Mouse (Mus musculus) G1E (cell line): ENCODE measurements around the gene Sh3kbp1. TPM values are rescaled to one million over a fixed set of nuclear protein-coding genes. Genes with fewer than 3 reads are reported as not detected.

Experiments used
- ATAC-seq: 2 replicates; pipeline ENCODE4 v1.8.0; 2016; ENCODE audit warnings: mild to moderate bottlenecking; ENCODE audit not compliant: insufficient number of reproducible peaks, poor library complexity, low FRiP score, severe bottlenecking; ENCODE audit errors: extremely low read depth
- DNase-seq: peaks from one replicate; pipeline ENCODE4 v3.0.0; 2012; ENCODE audit warnings: low spot score
- H3K27me3 ChIP-seq: 2 replicates; pipeline ENCODE4 v1.6.1; 2012; ENCODE audit warnings: mild to moderate bottlenecking, low read length, inconsistent platforms; ENCODE audit not compliant: insufficient read depth
- H3K36me3 ChIP-seq: replicated peaks from 2 replicates; pipeline ENCODE3; 2012; ENCODE audit warnings: mild to moderate bottlenecking, inconsistent platforms
- H3K4me1 ChIP-seq: 2 replicates; pipeline ENCODE4 v1.6.1; 2012; ENCODE audit warnings: low read depth, low read length, inconsistent platforms, mixed read lengths; ENCODE audit not compliant: insufficient read depth
- H3K4me3 ChIP-seq: 2 replicates; pipeline ENCODE4 v1.5.1; 2012; ENCODE audit warnings: low read depth, mild to moderate bottlenecking, inconsistent platforms, low read length, moderate library complexity, mixed read lengths
- H3K9me3 ChIP-seq: replicated peaks from 2 replicates; pipeline ENCODE4 v1.6.1; 2012; ENCODE audit warnings: inconsistent platforms
- CTCF ChIP-seq: IDR thresholded peaks from 2 replicates; pipeline ENCODE4 v1.5.1; 2012; ENCODE audit warnings: low read depth, low read length, inconsistent platforms, mixed read lengths
- GATA1 ChIP-seq: IDR thresholded peaks from 2 replicates; pipeline ENCODE4 v1.6.1; 2012; ENCODE audit warnings: borderline replicate concordance, low read length, inconsistent platforms, mixed read lengths
- GATA2 ChIP-seq: IDR thresholded peaks from 2 replicates; pipeline ENCODE4 v1.6.1; 2012; ENCODE audit warnings: low read depth, low read length, inconsistent platforms, borderline replicate concordance
- POLR2AphosphoS5 ChIP-seq: IDR thresholded peaks from 2 replicates; pipeline ENCODE4 v1.6.1; 2012; ENCODE audit warnings: low read depth, low read length, inconsistent platforms; ENCODE audit not compliant: insufficient replicate concordance
- TAL1 ChIP-seq: conservative IDR thresholded peaks from 2 replicates; pipeline ENCODE4 v1.6.1; 2012; ENCODE audit warnings: low read depth, low read length, inconsistent platforms, mixed read lengths
- polyA plus RNA-seq: library from polyadenylated mRNA; stranded (reverse); fragments of >175 nt; gene quantifications from 2 replicates; pipeline ENCODE4 v1.2.3, GENCODE M21; 2012
- total RNA-seq, 2 experiments: library from RNA; stranded (forward) in 1 of 2; stranded (reverse) in 1 of 2; fragments of 200-1000 nt in 1 of 2; fragments of >200 nt in 1 of 2; fragmentation: Nextera tagmentation in 1 of 2; gene quantifications; 2 replicates each; pipeline ENCODE4 v1.2.3; 2014 to 2017

Gene Sh3kbp1
- total and polyA plus RNA-seq, 3 experiments: 13.3 to 242 (median 231) TPM

- DNase-seq (no peak), ATAC-seq (no peak)
- H3K36me3 ChIP-seq: no peaks in the 10 kb centered on the region
- no peak overlapping the region for H3K4me3 ChIP-seq
- no peaks in the 10 kb centered on the region for H3K9me3 ChIP-seq
- no peaks in the 10 kb centered on the region for H3K4me1 ChIP-seq
- no peaks in the 10 kb centered on the region for H3K27me3 ChIP-seq
- TF ChIP-seq POLR2AphosphoS5: no peak
- no peak for TF ChIP-seq TAL1
- no peak for TF ChIP-seq CTCF
- no peak for TF ChIP-seq GATA2
- no peak for TF ChIP-seq GATA1
Observed at GRCm38 (mm10) chrX:159995808-159996207, 368.7 kb downstream of the Sh3kbp1 start.

Other genes starting within 250 kb of the Sh3kbp1 start
- not detected in 2 replicates for gene Map7d2, start 212.7 kb upstream of the Sh3kbp1 start, total RNA-seq (2014; fragmentation: Nextera tagmentation)
- 0.16 TPM in 1 of 2 replicates, not detected in the other for gene Map7d2, start 212.7 kb upstream of the Sh3kbp1 start, total RNA-seq (2017)
- gene Map7d2, start 212.7 kb upstream of the Sh3kbp1 start, polyA plus RNA-seq: not detected in 2 replicates
- gene Bclaf3, start 100.6 kb upstream of the Sh3kbp1 start, total RNA-seq (2014; fragmentation: Nextera tagmentation): 64.4 and 73.5 TPM in 2 replicates
- gene Bclaf3, start 100.6 kb upstream of the Sh3kbp1 start, total RNA-seq (2017): 41.4 and 52.0 TPM in 2 replicates
- 2.8 and 2.9 TPM in 2 replicates for gene Bclaf3, start 100.6 kb upstream of the Sh3kbp1 start, polyA plus RNA-seq